Mouse (Mus musculus): Measurements from ENCODE around the gene Tm7sf3. TPM values are rescaled to one million over a fixed set of nuclear protein-coding genes. Genes with fewer than 3 reads are reported as not detected.

Gene Tm7sf3
- polyA plus RNA-seq, 1 experiment from 2014 or later = 39.8 TPM

GRCm38 (mm10) chr6:146651431-146651830, 8.8 kb upstream of the Tm7sf3 start:
- H3K4me3 ChIP-seq = no peak overlapping the region
- peaks cover 17% of the 10 kb centered on the region for H3K36me3 ChIP-seq
- no peak for ATAC-seq (ENCODE audit: insufficient number of reproducible peaks, insufficient read depth, low FRiP score, low TSS enrichment, low read depth)
- no peak overlapping the region for H3K4me2 ChIP-seq
- no peak overlapping the region for H3K27ac ChIP-seq
- no peaks in the 10 kb centered on the region for H3K4me1 ChIP-seq
- H3K27me3 ChIP-seq = no peaks in the 10 kb centered on the region
- H3K9ac ChIP-seq = no peak overlapping the region
- H3K9me3 ChIP-seq = no peaks in the 10 kb centered on the region

DNA sequence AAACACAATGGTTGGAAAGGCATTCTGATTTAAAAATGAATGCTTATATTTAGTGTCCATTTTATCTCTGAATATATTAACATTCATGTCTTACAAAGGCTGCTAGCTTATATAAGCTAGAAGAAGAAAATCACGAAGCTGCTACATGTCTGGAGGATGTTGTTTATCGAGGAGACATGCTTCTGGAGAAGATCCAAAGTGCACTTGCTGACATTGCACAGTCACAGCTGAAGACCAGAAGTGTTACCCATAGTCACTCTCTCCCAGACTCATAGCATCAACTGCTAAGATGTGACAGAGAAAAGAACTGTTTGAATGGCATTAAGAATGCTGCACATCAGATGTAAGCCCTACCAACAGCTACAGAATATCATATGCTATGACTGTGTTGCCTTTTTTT, 7.4 kb upstream of the Tm7sf3 start:
- Histone ChIP-seq H3K36me3 (peaks cover 17% of the 10 kb centered on the region), H3K4me2 (no peak overlapping the region), H3K4me1 (no peaks in the 10 kb centered on the region), H3K4me3 (no peak overlapping the region), H3K9ac (no peak overlapping the region), H3K27ac (no peak overlapping the region), H3K27me3 (no peaks in the 10 kb centered on the region), H3K9me3 (no peaks in the 10 kb centered on the region)
- ATAC-seq (ENCODE audit: insufficient number of reproducible peaks, insufficient read depth, low FRiP score, low TSS enrichment, low read depth) = no peak
- 96% methylated on average over 2 of the region's 2 CpGs for WGBS

GRCm38 (mm10) chr6:146643184-146643570, 553 bp upstream of the Tm7sf3 start:
- Histone ChIP-seq H3K4me3 (peak overlapping the region; percentile 81), H3K9ac (peak overlapping the region; percentile 89), H3K27ac (peak overlapping the region; percentile 93; the same call in 1 of the 2 replicates), H3K36me3 (no peaks in the 10 kb centered on the region; the same call in 1 of the 2 replicates), H3K9me3 (no peaks in the 10 kb centered on the region), H3K4me1 (peaks cover 8% of the 10 kb centered on the region), H3K4me2 (peak overlapping the region; percentile 84), H3K27me3 (no peaks in the 10 kb centered on the region)
- WGBS = 48% methylated on average over 11 of the region's 11 CpGs
- no peak for ATAC-seq (ENCODE audit: insufficient number of reproducible peaks, insufficient read depth, low FRiP score, low TSS enrichment, low read depth)

DNA sequence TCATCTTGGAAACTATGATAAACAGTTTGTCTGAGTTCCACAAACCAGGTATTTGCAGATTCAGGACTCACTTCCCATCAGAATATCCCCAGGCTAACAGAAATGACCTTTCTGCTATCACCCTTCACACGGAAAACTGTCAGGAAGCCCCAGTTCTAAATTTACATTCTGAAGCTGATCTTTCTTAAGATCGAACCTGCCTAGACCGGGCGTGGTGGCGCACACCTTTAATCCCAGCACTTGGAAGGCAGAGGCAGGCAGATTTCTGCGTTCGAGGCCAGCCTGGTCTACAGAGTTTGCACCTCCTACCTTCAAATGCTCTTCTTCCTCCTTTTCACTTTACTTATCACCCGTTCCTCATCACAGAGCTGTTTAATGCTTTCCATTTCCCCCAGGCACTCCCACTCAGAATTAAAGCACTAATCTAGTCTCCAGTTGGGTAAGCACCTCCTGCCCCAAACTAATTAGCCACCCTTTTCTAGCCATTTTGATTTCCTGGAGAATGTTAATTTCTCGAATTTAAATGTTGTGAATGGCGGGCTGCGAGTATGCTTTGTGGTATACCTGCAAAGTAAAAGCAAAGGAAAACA, 908 bp downstream of the Tm7sf3 start:
- Histone ChIP-seq H3K9ac (peak overlapping the region; percentile 89), H3K27me3 (no peaks in the 10 kb centered on the region), H3K9me3 (no peaks in the 10 kb centered on the region), H3K4me2 (peak overlapping the region; percentile 84), H3K27ac (no peak overlapping the region), H3K36me3 (no peaks in the 10 kb centered on the region), H3K4me1 (peaks cover 8% of the 10 kb centered on the region), H3K4me3 (peak overlapping the region; percentile 81)
- no peak for ATAC-seq (ENCODE audit: insufficient number of reproducible peaks, insufficient read depth, low FRiP score, low TSS enrichment, low read depth)
- 71% methylated on average over 11 of the region's 11 CpGs for WGBS

GRCm38 (mm10) chr6:146640991-146641390, 1.6 kb downstream of the Tm7sf3 start:
- no peaks in the 10 kb centered on the region for H3K36me3 ChIP-seq
- H3K4me2 ChIP-seq = no peak overlapping the region
- no peak overlapping the region for H3K4me3 ChIP-seq
- H3K9me3 ChIP-seq = no peaks in the 10 kb centered on the region
- ATAC-seq (ENCODE audit: insufficient number of reproducible peaks, insufficient read depth, low FRiP score, low TSS enrichment, low read depth) = no peak
- peaks cover 8% of the 10 kb centered on the region for H3K4me1 ChIP-seq
- H3K27ac ChIP-seq = no peak overlapping the region
- no peaks in the 10 kb centered on the region for H3K27me3 ChIP-seq
- no peak overlapping the region for H3K9ac ChIP-seq
- WGBS = 88% methylated on average over 6 of the region's 6 CpGs

DNA sequence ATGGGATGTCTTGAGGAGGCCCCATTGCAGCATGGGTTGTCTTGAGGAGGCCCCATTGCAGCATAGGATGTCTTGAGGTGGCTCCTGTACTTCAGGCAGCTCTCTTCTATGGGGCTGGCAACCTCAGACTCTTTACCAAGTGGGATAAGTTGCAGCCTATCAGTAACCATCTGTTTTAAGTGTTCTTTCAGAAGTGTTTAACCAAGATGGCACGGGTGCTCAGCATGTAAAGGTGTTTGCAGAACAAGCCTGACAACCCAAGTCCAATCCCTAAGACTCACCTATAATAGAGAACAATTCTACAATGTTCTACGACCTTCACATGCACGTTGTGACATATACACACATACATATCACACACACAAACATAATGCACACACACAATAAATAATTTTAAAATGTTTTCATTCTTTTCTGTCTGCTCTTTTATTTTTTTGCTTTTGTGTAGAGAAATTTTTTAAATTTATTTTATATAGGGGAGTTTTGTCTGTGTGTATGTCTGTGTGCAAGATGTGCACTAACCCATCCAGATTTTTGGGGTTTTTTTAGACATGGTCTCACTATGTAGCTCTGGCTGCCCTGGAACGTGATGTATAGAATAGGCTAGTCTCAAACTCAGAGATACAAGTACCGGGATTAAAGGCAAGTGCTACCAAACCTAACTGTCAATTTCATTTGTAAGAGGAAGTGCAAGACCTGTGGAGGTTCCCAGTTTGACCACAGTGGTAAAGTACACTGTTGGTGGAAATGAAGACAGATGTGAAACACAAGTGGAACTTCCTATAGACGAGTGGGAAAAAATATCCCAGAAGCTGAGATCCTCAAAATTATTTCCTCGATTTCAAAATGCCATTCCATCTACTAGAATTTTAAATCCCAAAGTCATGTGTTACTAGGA, 2.3 kb downstream of the Tm7sf3 start:
- H3K4me3 ChIP-seq = no peak overlapping the region
- no peak for ATAC-seq (ENCODE audit: insufficient number of reproducible peaks, insufficient read depth, low FRiP score, low TSS enrichment, low read depth)
- H3K27me3 ChIP-seq = no peaks in the 10 kb centered on the region
- 88% methylated on average over 7 of the region's 7 CpGs for WGBS
- H3K36me3 ChIP-seq = no peaks in the 10 kb centered on the region
- H3K4me1 ChIP-seq = peaks cover 8% of the 10 kb centered on the region
- no peak overlapping the region for H3K27ac ChIP-seq
- H3K4me2 ChIP-seq = no peak overlapping the region
- H3K9ac ChIP-seq = no peak overlapping the region
- H3K9me3 ChIP-seq = no peaks in the 10 kb centered on the region

- Histone ChIP-seq H3K4me3 (no peak overlapping the region), H3K4me2 (no peak overlapping the region), H3K27me3 (no peaks in the 10 kb centered on the region), H3K9ac (no peak overlapping the region), H3K36me3 (no peaks in the 10 kb centered on the region), H3K27ac (no peak overlapping the region), H3K4me1 (peaks cover 14% of the 10 kb centered on the region), H3K9me3 (no peaks in the 10 kb centered on the region)
- ATAC-seq (ENCODE audit: insufficient number of reproducible peaks, insufficient read depth, low FRiP score, low TSS enrichment, low read depth) = no peak
- 93% methylated on average over 5 of the region's 5 CpGs for WGBS
These were observed 6.1 kb downstream of the Tm7sf3 start for GRCm38 (mm10) chr6:146636482-146636881.

GRCm38 (mm10) chr6:146634759-146635606, 7.6 kb downstream of the Tm7sf3 start:
- Histone ChIP-seq H3K4me3 (peak overlapping the region; percentile 81), H3K9me3 (no peaks in the 10 kb centered on the region), H3K27ac (no peak overlapping the region), H3K27me3 (no peaks in the 10 kb centered on the region), H3K4me1 (peaks cover 14% of the 10 kb centered on the region), H3K9ac (no peak overlapping the region), H3K36me3 (no peaks in the 10 kb centered on the region), H3K4me2 (peak overlapping the region; percentile 70)
- 61% methylated on average over 4 of the region's 4 CpGs for WGBS
- no peak for ATAC-seq (ENCODE audit: insufficient number of reproducible peaks, insufficient read depth, low FRiP score, low TSS enrichment, low read depth)

GRCm38 (mm10) chr6:146634015-146634722, 8.5 kb downstream of the Tm7sf3 start:
- under 1% methylated on average over 82 of the region's 82 CpGs for WGBS
- H3K36me3 ChIP-seq = no peaks in the 10 kb centered on the region
- H3K4me1 ChIP-seq = peaks cover 14% of the 10 kb centered on the region
- H3K27ac ChIP-seq = peak overlapping the region; percentile 86
- peak overlapping the region; percentile 70 for H3K4me2 ChIP-seq
- peak overlapping the region; percentile 91 for H3K9ac ChIP-seq
- no peaks in the 10 kb centered on the region for H3K9me3 ChIP-seq
- peak; percentile 82 for ATAC-seq (ENCODE audit: insufficient number of reproducible peaks, insufficient read depth, low FRiP score, low TSS enrichment, low read depth)
- H3K27me3 ChIP-seq = no peaks in the 10 kb centered on the region
- H3K4me3 ChIP-seq = peak overlapping the region; percentile 81

- Histone ChIP-seq H3K4me1 (peaks cover 14% of the 10 kb centered on the region), H3K9ac (peak overlapping the region; percentile 91), H3K27me3 (no peaks in the 10 kb centered on the region), H3K4me2 (peak overlapping the region; percentile 70), H3K9me3 (no peaks in the 10 kb centered on the region), H3K27ac (peak overlapping the region; percentile 86; the same call in 1 of the 2 replicates), H3K4me3 (peak overlapping the region; percentile 81), H3K36me3 (no peaks in the 10 kb centered on the region)
- ATAC-seq (ENCODE audit: insufficient number of reproducible peaks, insufficient read depth, low FRiP score, low TSS enrichment, low read depth) = no peak
- WGBS = 9% methylated on average over 14 of the region's 14 CpGs
These were observed 9.0 kb downstream of the Tm7sf3 start for GRCm38 (mm10) chr6:146633629-146634014.

GRCm38 (mm10) chr6:146633097-146633496, 9.5 kb downstream of the Tm7sf3 start:
- WGBS = 51% methylated on average over 8 of the region's 8 CpGs
- peak overlapping the region; percentile 70 for H3K4me2 ChIP-seq
- H3K9me3 ChIP-seq = no peaks in the 10 kb centered on the region
- no peaks in the 10 kb centered on the region for H3K27me3 ChIP-seq
- peak overlapping the region; percentile 81 for H3K4me3 ChIP-seq
- no peaks in the 10 kb centered on the region for H3K36me3 ChIP-seq
- no peak overlapping the region for H3K27ac ChIP-seq
- H3K4me1 ChIP-seq = peaks cover 14% of the 10 kb centered on the region
- ATAC-seq (ENCODE audit: insufficient number of reproducible peaks, insufficient read depth, low FRiP score, low TSS enrichment, low read depth) = no peak
- H3K9ac ChIP-seq = peak overlapping the region; percentile 91

All from embryonic facial prominence, embryonic 13.5 days (tissue).